Mouse (Mus musculus): Measurements from ENCODE around the gene Mfsd14b.

- TF ChIP-seq POLR2A (IDR thresholded peaks at IDR 0.05; ENCODE audit: low read depth, low read length) (no peak), CTCF (IDR thresholded peaks at IDR 0.05; ENCODE audit: extremely low read depth, insufficient read depth, insufficient read length, insufficient replicate concordance) (no peak)
Observed at GRCm38 (mm10) chr13:65035057-65035456, 77.7 kb downstream of the Mfsd14b start.
